Mouse (Mus musculus): ENCODE data around the gene Cgnl1. TPM values are rescaled to one million over a fixed set of nuclear protein-coding genes. Genes with fewer than 3 reads are reported as not detected.

Gene Cgnl1
- total and polyA plus RNA-seq, 3 experiments, result 0.03 TPM; not detected in 2

DNA sequence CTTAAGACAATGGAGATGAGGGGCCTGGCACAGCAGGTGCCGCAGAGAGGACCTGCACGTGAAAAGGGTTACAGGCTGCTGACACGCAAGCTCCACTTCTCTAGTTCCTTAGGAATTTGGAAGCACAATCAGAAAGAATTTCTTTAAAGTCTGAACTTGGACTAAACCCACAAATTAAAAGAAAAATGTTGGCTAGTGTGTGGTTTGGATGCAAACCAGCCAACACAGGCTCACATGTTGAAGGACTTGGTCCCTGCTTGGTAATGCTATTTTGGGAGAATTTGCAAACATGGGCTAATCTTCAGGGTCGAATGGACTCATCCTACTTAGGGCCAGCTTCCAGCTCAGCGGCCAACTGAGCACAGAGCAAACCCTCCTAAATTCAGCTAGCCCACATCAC is 26.8 kb upstream of the Cgnl1 start:
- in situ Hi-C loops (cut with MboI; ENCODE audit: low pct_ligation_motif_present, low pct_unique_long_range_greater_than_20kb, low sequenced_read_pairs) (no loop called here), dilution Hi-C loops (cut with MboI; ENCODE audit: extremely low pct_ligation_motif_present, extremely low pct_unique_long_range_greater_than_20kb, low sequenced_read_pairs) (no loop called here)
- no peaks in the 10 kb centered on the region for H3K79me2 ChIP-seq (replicated peaks; ENCODE audit: control insufficient read depth, extremely low read depth, insufficient read depth, poor library complexity, severe bottlenecking)
- DNase-seq (ENCODE audit: extremely low read depth), result no peak
- H3K27me3 ChIP-seq (replicated peaks), result peaks cover 2% of the 10 kb centered on the region
- no peaks in the 10 kb centered on the region for H3K9me3 ChIP-seq (replicated peaks; ENCODE audit: low read length)
- no peak overlapping the region for H3K4me3 ChIP-seq (replicated peaks in 1 of 3; ENCODE audit: low read depth in 2 of 3, low read length in 2 of 3, poor library complexity in 1 of 3)
- no peak overlapping the region for H3K9ac ChIP-seq (ENCODE audit: insufficient read depth, low read depth)
- no peak overlapping the region for H3K4me2 ChIP-seq (ENCODE audit: insufficient read depth, low read depth, poor library complexity, severe bottlenecking)
- TF ChIP-seq MEF2A (IDR thresholded peaks at IDR 0.05; ENCODE audit: borderline replicate concordance, low read depth, low read length) (no peak), ZMIZ1 (IDR thresholded peaks at IDR 0.05; ENCODE audit: low read depth, low read length) (no peak), MAZ (IDR thresholded peaks at IDR 0.05; ENCODE audit: low read depth, low read length) (no peak), BHLHE40 (IDR thresholded peaks at IDR 0.05; ENCODE audit: low read depth, low read length) (no peak), ZKSCAN1 (IDR thresholded peaks at IDR 0.05; ENCODE audit: borderline replicate concordance, low read depth, low read length) (no peak), MAFK (IDR thresholded peaks at IDR 0.05; ENCODE audit: insufficient replicate concordance, low read length) (no peak), USF1 (IDR thresholded peaks at IDR 0.05; ENCODE audit: low read depth, low read length) (no peak), NRF1 (IDR thresholded peaks at IDR 0.05; ENCODE audit: low read depth, low read length) (no peak), E2F4 (IDR thresholded peaks at IDR 0.05; ENCODE audit: insufficient replicate concordance, low read depth, low read length) (no peak), GABPA (IDR thresholded peaks at IDR 0.05; ENCODE audit: insufficient replicate concordance, low read depth, low read length) (no peak), EP300 (IDR thresholded peaks at IDR 0.05; ENCODE audit: low read length) (no peak), RAD21 (IDR thresholded peaks at IDR 0.05; ENCODE audit: low read depth, low read length) (no peak), HCFC1 (IDR thresholded peaks at IDR 0.05; ENCODE audit: low read depth, low read length) (no peak), SIN3A (IDR thresholded peaks at IDR 0.05; ENCODE audit: low read length) (no peak), USF2 (conservative IDR thresholded peaks at IDR 0.05; ENCODE audit: low read depth, low read length) (no peak)
- H3K4me1 ChIP-seq (ENCODE audit: control insufficient read depth in 1 of 2, insufficient read depth in 2 of 2), result no peaks in the 10 kb centered on the region
- no peak overlapping the region for H3K27ac ChIP-seq (ENCODE audit: insufficient read depth, low read depth)
- H3K36me3 ChIP-seq (replicated peaks in 1 of 2; ENCODE audit: control insufficient read depth in 1 of 2, insufficient read depth in 1 of 2, low read length in 1 of 2), result no peaks in the 10 kb centered on the region

GRCm38 (mm10) chr9:71777404-71777803 is 6.0 kb upstream of the Cgnl1 start:
- no peak overlapping the region for H3K4me2 ChIP-seq (ENCODE audit: insufficient read depth, low read depth, poor library complexity, severe bottlenecking)
- in situ Hi-C loops (cut with MboI; ENCODE audit: low pct_ligation_motif_present, low pct_unique_long_range_greater_than_20kb, low sequenced_read_pairs), result no loop called here

More at GRCm38 (mm10) chr9:71777404-71777803, 6.0 kb upstream of the Cgnl1 start:
- Histone ChIP-seq H3K4me3 (replicated peaks in 1 of 3; ENCODE audit: low read depth in 2 of 3, low read length in 2 of 3, poor library complexity in 1 of 3) (no peak overlapping the region), H3K4me1 (ENCODE audit: control insufficient read depth in 1 of 2, insufficient read depth in 2 of 2) (peaks cover 0 to 11% of the 10 kb centered on the region in 2 experiments; a peak in 2 of 4 replicates), H3K27me3 (replicated peaks) (no peaks in the 10 kb centered on the region), H3K79me2 (replicated peaks; ENCODE audit: control insufficient read depth, extremely low read depth, insufficient read depth, poor library complexity, severe bottlenecking) (no peaks in the 10 kb centered on the region), H3K9me3 (replicated peaks; ENCODE audit: low read length) (peaks cover 9% of the 10 kb centered on the region), H3K27ac (ENCODE audit: insufficient read depth, low read depth) (no peak overlapping the region), H3K36me3 (replicated peaks in 1 of 2; ENCODE audit: control insufficient read depth in 1 of 2, insufficient read depth in 1 of 2, low read length in 1 of 2) (no peaks in the 10 kb centered on the region), H3K9ac (ENCODE audit: insufficient read depth, low read depth) (no peak overlapping the region)
- DNase-seq (ENCODE audit: extremely low read depth), result no peak
- no peak for TF ChIP-seq IRF4 (IDR thresholded peaks at IDR 0.05; ENCODE audit: low read depth, low read length)
- no peak for TF ChIP-seq JUN (IDR thresholded peaks at IDR 0.05; ENCODE audit: insufficient read depth, low read depth, low read length)
- TF ChIP-seq CHD1 (IDR thresholded peaks at IDR 0.05; ENCODE audit: low read depth, low read length), result no peak
- TF ChIP-seq GABPA (IDR thresholded peaks at IDR 0.05; ENCODE audit: insufficient replicate concordance, low read depth, low read length), result no peak
- no peak for TF ChIP-seq USF1 (IDR thresholded peaks at IDR 0.05; ENCODE audit: low read depth, low read length)
- TF ChIP-seq RAD21 (IDR thresholded peaks at IDR 0.05; ENCODE audit: low read depth, low read length), result peak; percentile 5
- TF ChIP-seq POLR2A (IDR thresholded peaks at IDR 0.05; ENCODE audit: low read depth, low read length), result no peak
- no peak for TF ChIP-seq ZNF384 (IDR thresholded peaks at IDR 0.05; ENCODE audit: low read depth, low read length)
- TF ChIP-seq SMC3 (IDR thresholded peaks at IDR 0.05; ENCODE audit: low read depth, low read length), result 0 out of 2 replicates have a peak, but pooled peaks have one; percentile 4
- no peak for TF ChIP-seq ZC3H11A (IDR thresholded peaks at IDR 0.05; ENCODE audit: low read depth, low read length)
- no peak for TF ChIP-seq MYC (IDR thresholded peaks at IDR 0.05; ENCODE audit: low read depth, low read length)
- no peak for TF ChIP-seq MAX (IDR thresholded peaks at IDR 0.05; ENCODE audit: low read length)
- TF ChIP-seq CTCF (conservative IDR thresholded peaks at IDR 0.05 in 1 of 2, IDR thresholded peaks at IDR 0.05 in 1 of 2; ENCODE audit: low read depth in 2 of 2, low read length in 2 of 2), result peak; percentile 39 to 55
- no peak for TF ChIP-seq TCF12 (IDR thresholded peaks at IDR 0.05; ENCODE audit: low read depth, low read length)
- dilution Hi-C loops (cut with MboI; ENCODE audit: extremely low pct_ligation_motif_present, extremely low pct_unique_long_range_greater_than_20kb, low sequenced_read_pairs), result no loop called here
